Mouse (Mus musculus): ENCODE measurements around the gene Cntrob. TPM values are rescaled to one million over a fixed set of nuclear protein-coding genes. Genes with fewer than 3 reads are reported as not detected.

The Cntrob gene
- polyA plus RNA-seq, 1 experiment from 2014 or later = 37.2 TPM

DNA sequence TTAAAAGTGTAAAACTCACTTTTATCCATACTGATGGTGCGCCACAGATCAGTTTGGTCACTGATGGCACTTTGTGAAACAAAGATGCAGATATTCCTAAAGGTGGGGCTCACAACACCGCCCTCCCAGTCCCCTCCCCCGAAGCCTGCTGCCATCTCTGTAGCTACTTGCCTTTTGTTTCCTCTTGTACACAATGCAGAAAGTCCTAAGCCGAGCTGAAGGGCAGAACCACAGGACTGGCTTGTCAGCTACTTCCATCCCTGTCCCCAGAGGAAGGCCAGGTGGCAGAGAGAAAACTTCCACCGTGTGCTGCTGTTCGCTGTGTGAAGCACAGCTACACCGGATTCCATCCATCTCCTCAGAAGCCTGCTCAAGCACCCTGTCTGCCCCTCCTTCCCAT, 25.3 kb downstream of the Cntrob start:
- Histone ChIP-seq H3K9me3 (no peaks in the 10 kb centered on the region), H3K27ac (no peak overlapping the region), H3K4me3 (replicated peaks) (no peak overlapping the region), H3K4me2 (no peak overlapping the region), H3K9ac (replicated peaks) (0 out of 2 replicates have a peak overlapping the region, but pooled peaks have one; percentile 31), H3K4me1 (replicated peaks) (no peaks in the 10 kb centered on the region), H3K27me3 (no peaks in the 10 kb centered on the region), H3K36me3 (peaks cover 60% of the 10 kb centered on the region)
- no peak for ATAC-seq (ENCODE audit: insufficient number of reproducible peaks, insufficient read depth, low FRiP score, low TSS enrichment, low read depth)
- WGBS = 87% methylated on average over 7 of the region's 7 CpGs

- H3K4me2 ChIP-seq = no peak overlapping the region
- no peaks in the 10 kb centered on the region for H3K9me3 ChIP-seq
- no peak overlapping the region for H3K4me3 ChIP-seq (replicated peaks)
- WGBS = 91% methylated on average over 2 of the region's 2 CpGs
- H3K9ac ChIP-seq (replicated peaks) = no peak overlapping the region
- no peak for ATAC-seq (ENCODE audit: insufficient number of reproducible peaks, insufficient read depth, low FRiP score, low TSS enrichment, low read depth)
- peaks cover 56% of the 10 kb centered on the region for H3K36me3 ChIP-seq
- H3K4me1 ChIP-seq (replicated peaks) = no peaks in the 10 kb centered on the region
- H3K27ac ChIP-seq = no peak overlapping the region
- H3K27me3 ChIP-seq = no peaks in the 10 kb centered on the region
These were observed 25.8 kb downstream of the Cntrob start for GRCm38 (mm10) chr11:69297799-69298198.

- no peak overlapping the region for H3K27ac ChIP-seq
- WGBS = 95% methylated on average over 3 of the region's 3 CpGs
- ATAC-seq (ENCODE audit: insufficient number of reproducible peaks, insufficient read depth, low FRiP score, low TSS enrichment, low read depth) = no peak
- no peak overlapping the region for H3K9ac ChIP-seq (replicated peaks)
- no peaks in the 10 kb centered on the region for H3K27me3 ChIP-seq
- no peak overlapping the region for H3K4me3 ChIP-seq (replicated peaks)
- peaks cover 33% of the 10 kb centered on the region for H3K36me3 ChIP-seq
- H3K4me2 ChIP-seq = no peak overlapping the region
- H3K4me1 ChIP-seq (replicated peaks) = no peaks in the 10 kb centered on the region
- no peaks in the 10 kb centered on the region for H3K9me3 ChIP-seq
These were observed 28.3 kb downstream of the Cntrob start for GRCm38 (mm10) chr11:69295286-69295685.

GRCm38 (mm10) chr11:69291111-69291510, 32.5 kb downstream of the Cntrob start:
- WGBS = 90% methylated on average over 5 of the region's 5 CpGs
- Histone ChIP-seq H3K27ac (no peak overlapping the region), H3K9ac (replicated peaks) (no peak overlapping the region), H3K27me3 (no peaks in the 10 kb centered on the region), H3K4me3 (replicated peaks) (no peak overlapping the region), H3K4me1 (replicated peaks) (no peaks in the 10 kb centered on the region), H3K9me3 (no peaks in the 10 kb centered on the region), H3K36me3 (no peaks in the 10 kb centered on the region), H3K4me2 (no peak overlapping the region)
- no peak for ATAC-seq (ENCODE audit: insufficient number of reproducible peaks, insufficient read depth, low FRiP score, low TSS enrichment, low read depth)

DNA sequence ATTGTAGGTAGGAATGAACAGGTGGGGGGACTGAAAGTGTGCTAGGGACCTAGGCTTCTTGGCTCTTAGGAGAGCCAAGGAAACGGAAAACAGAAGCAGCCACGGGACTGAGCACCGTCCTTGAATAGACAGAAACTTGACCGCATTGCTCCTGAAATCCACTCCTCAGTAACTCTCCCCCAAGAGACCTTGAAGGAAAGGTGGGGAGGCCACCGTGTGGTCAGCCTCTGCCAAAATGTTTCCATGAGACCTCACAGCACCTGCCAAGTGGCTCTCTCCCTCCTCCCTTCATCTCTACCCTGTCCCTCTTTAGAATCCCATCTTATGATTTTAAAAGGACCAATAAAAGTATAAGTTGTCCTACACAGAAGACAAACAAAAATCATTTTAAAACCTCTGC, 46.3 kb downstream of the Cntrob start:
- Histone ChIP-seq H3K4me1 (replicated peaks) (no peaks in the 10 kb centered on the region), H3K4me3 (replicated peaks) (no peak overlapping the region), H3K9me3 (no peaks in the 10 kb centered on the region), H3K27me3 (no peaks in the 10 kb centered on the region), H3K9ac (replicated peaks) (no peak overlapping the region), H3K36me3 (no peaks in the 10 kb centered on the region), H3K4me2 (no peak overlapping the region), H3K27ac (no peak overlapping the region)
- no peak for ATAC-seq (ENCODE audit: insufficient number of reproducible peaks, insufficient read depth, low FRiP score, low TSS enrichment, low read depth)
- WGBS = 71% methylated on average over 5 of the region's 5 CpGs

DNA sequence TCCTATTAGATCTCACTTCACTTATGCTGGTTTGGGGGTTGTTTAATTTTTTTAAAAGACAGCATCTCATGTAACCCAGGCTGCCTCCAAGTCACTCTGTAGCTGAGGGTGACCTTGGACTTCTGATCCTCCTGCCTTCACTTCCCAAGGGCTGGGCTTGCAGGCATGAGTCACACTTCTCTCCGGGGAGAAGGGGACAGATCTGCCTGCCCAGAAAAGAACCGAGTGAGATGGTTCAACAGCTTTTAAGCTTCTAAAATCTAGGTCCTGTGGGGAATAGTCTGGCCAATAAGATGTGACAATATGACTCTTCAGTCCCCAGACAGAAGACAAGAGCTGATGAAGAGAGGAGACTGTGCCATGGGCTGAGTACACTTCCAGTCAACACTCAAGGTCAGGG, 47.5 kb downstream of the Cntrob start:
- H3K27me3 ChIP-seq = no peaks in the 10 kb centered on the region
- no peaks in the 10 kb centered on the region for H3K9me3 ChIP-seq
- H3K4me3 ChIP-seq (replicated peaks) = no peak overlapping the region
- no peak for ATAC-seq (ENCODE audit: insufficient number of reproducible peaks, insufficient read depth, low FRiP score, low TSS enrichment, low read depth)
- WGBS = 70% methylated on average over 2 of the region's 2 CpGs
- no peak overlapping the region for H3K4me2 ChIP-seq
- no peak overlapping the region for H3K9ac ChIP-seq (replicated peaks)
- no peaks in the 10 kb centered on the region for H3K4me1 ChIP-seq (replicated peaks)
- H3K36me3 ChIP-seq = no peaks in the 10 kb centered on the region
- H3K27ac ChIP-seq = no peak overlapping the region

DNA sequence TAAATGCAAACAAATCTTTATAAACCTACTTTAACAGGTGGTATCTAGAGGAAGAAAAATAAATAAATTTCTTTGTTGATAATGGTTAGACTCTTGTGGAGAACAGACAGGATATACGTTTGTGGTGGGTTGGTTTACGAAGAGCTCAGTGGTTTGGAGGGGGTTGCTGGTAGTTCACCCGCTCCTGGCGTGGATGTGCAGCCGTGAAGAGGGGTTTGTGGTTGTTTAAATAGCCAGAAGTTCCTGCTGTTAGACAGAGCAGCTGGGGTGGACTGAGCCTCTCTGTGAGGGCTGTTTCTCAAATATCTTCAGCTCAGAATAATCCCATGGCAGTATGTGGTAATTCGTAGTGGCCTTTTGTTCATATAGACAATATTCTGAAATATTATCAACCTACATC, 47.9 kb downstream of the Cntrob start:
- WGBS = 82% methylated on average over 6 of the region's 6 CpGs

DNA sequence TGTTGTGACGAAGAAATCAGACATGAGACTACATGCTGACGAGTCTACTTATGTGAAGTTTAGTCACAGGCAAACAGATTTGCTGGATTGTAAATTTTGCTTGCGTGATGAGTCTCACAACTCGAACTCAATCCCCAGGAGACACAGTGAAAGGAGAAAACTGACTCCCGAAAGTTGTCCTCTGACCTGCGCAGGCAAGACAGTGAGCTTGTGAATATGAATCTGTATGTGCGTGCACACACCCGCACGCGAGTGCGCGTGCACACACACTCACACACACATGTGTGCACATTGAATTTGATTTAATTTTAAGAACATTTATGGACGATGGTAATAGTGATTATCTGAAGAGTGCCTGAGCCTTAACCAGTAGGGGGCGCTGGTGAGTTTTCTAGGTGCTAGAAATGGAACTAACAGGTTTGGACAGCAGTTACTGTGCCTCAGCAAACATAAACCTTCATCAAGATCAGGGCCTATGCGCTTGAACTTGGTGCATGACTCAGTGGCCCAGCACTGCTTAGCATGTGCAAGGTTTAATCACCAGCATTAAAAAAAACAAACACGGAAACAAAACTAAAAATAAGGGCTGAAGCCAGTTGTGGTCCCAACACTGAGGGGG, 51.3 kb downstream of the Cntrob start:
- no peaks in the 10 kb centered on the region for H3K4me1 ChIP-seq (replicated peaks)
- no peak overlapping the region for H3K27ac ChIP-seq
- H3K9ac ChIP-seq (replicated peaks) = no peak overlapping the region
- H3K36me3 ChIP-seq = no peaks in the 10 kb centered on the region
- WGBS = 39% methylated on average over 16 of the region's 16 CpGs
- H3K9me3 ChIP-seq = no peaks in the 10 kb centered on the region
- H3K4me2 ChIP-seq = no peak overlapping the region
- H3K27me3 ChIP-seq = peaks cover 5% of the 10 kb centered on the region; the same call in 1 of the 2 replicates
- ATAC-seq (ENCODE audit: insufficient number of reproducible peaks, insufficient read depth, low FRiP score, low TSS enrichment, low read depth) = no peak
- no peak overlapping the region for H3K4me3 ChIP-seq (replicated peaks)

More for the DNA sequence above, 47.9 kb downstream of the Cntrob start:
- no peak overlapping the region for H3K27ac ChIP-seq
- no peak overlapping the region for H3K4me3 ChIP-seq (replicated peaks)
- no peak overlapping the region for H3K4me2 ChIP-seq
- H3K27me3 ChIP-seq = no peaks in the 10 kb centered on the region
- ATAC-seq (ENCODE audit: insufficient number of reproducible peaks, insufficient read depth, low FRiP score, low TSS enrichment, low read depth) = no peak
- no peaks in the 10 kb centered on the region for H3K36me3 ChIP-seq
- H3K9ac ChIP-seq (replicated peaks) = no peak overlapping the region
- H3K9me3 ChIP-seq = no peaks in the 10 kb centered on the region
- no peaks in the 10 kb centered on the region for H3K4me1 ChIP-seq (replicated peaks)

DNA sequence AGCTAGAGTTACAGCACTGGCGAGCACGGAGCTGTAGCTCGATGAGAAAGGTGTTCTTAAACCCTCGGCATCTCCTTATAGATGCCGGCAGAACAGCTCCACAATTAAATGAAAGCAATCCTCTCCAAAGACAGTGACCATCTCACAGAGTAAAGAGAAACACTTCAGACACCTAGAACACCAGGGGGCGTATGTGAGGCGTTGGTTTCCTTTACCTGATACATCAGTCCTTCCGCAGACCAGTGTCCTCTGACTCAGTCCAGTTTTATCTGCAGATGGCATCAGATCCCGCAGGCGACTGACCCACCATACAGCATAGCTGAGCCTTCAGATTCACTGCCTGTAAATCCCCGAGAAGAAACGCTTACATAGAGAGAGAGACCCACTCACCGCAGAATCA, 54.0 kb downstream of the Cntrob start:
- no peak overlapping the region for H3K9ac ChIP-seq (replicated peaks)
- H3K36me3 ChIP-seq = no peaks in the 10 kb centered on the region
- H3K27me3 ChIP-seq = peaks cover 14% of the 10 kb centered on the region
- 22% methylated on average over 13 of the region's 13 CpGs for WGBS
- no peak for ATAC-seq (ENCODE audit: insufficient number of reproducible peaks, insufficient read depth, low FRiP score, low TSS enrichment, low read depth)
- no peak overlapping the region for H3K27ac ChIP-seq
- H3K4me1 ChIP-seq (replicated peaks) = no peaks in the 10 kb centered on the region; the same call in 1 of the 2 replicates
- H3K9me3 ChIP-seq = no peaks in the 10 kb centered on the region
- H3K4me3 ChIP-seq (replicated peaks) = no peak overlapping the region
- H3K4me2 ChIP-seq = no peak overlapping the region

GRCm38 (mm10) chr11:69268100-69268499, 55.5 kb downstream of the Cntrob start:
- no peaks in the 10 kb centered on the region for H3K9me3 ChIP-seq
- ATAC-seq (ENCODE audit: insufficient number of reproducible peaks, insufficient read depth, low FRiP score, low TSS enrichment, low read depth) = no peak
- H3K4me1 ChIP-seq (replicated peaks) = no peaks in the 10 kb centered on the region; the same call in 1 of the 2 replicates
- no peak overlapping the region for H3K4me2 ChIP-seq
- H3K36me3 ChIP-seq = no peaks in the 10 kb centered on the region
- H3K9ac ChIP-seq (replicated peaks) = no peak overlapping the region
- 82% methylated on average over 13 of the region's 13 CpGs for WGBS
- no peak overlapping the region for H3K4me3 ChIP-seq (replicated peaks)
- H3K27me3 ChIP-seq = peaks cover 14% of the 10 kb centered on the region
- H3K27ac ChIP-seq = no peak overlapping the region

DNA sequence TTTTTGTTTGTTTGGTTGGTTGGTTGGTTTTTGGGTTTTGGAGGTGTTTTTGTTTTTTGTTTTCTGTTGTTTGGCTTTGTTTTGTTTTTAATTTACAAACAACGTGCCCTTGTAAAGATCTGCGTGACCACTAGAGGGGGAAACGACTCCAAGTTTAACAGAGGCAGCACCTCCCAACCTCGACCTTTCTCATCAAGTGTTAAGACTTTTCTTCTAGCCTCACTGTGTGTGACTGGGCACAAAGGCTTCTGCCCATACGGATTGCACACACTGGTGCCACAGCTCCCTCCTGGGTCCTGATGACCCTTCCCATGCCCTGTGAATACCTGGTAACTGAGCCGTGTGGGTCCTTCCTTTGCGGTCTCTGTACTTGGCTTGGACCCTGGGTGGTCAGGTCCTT, 56.2 kb downstream of the Cntrob start:
- no peak for ATAC-seq (ENCODE audit: insufficient number of reproducible peaks, insufficient read depth, low FRiP score, low TSS enrichment, low read depth)
- Histone ChIP-seq H3K9ac (replicated peaks) (no peak overlapping the region), H3K9me3 (no peaks in the 10 kb centered on the region), H3K27ac (no peak overlapping the region), H3K36me3 (no peaks in the 10 kb centered on the region), H3K27me3 (peaks cover 14% of the 10 kb centered on the region), H3K4me3 (replicated peaks) (no peak overlapping the region), H3K4me1 (replicated peaks) (no peaks in the 10 kb centered on the region; the same call in 1 of the 2 replicates), H3K4me2 (no peak overlapping the region)
- 33% methylated on average over 7 of the region's 7 CpGs for WGBS

DNA sequence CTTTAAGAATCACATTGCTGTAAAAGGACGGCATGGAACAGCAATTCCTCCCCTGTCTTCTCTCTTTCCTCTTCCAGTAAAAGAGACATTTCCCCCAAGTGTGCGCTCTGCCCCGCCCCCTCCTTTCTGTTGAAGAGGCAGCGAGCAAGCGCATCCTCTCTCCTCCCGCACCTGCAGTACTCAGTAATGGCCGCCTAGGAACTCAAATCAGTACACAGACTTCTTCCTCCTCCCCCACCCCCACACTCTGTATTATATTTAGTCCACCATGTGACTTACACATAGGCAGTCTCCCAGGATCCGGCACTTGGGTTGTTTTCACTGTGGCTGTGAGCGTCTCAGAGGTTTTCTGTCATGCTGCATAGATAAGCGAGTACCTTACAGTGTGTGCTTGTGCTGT, 57.3 kb downstream of the Cntrob start:
- 28% methylated on average over 10 of the region's 10 CpGs for WGBS

More for the DNA sequence above, 57.3 kb downstream of the Cntrob start:
- no peak for ATAC-seq (ENCODE audit: insufficient number of reproducible peaks, insufficient read depth, low FRiP score, low TSS enrichment, low read depth)
- Histone ChIP-seq H3K4me2 (0 out of 2 replicates have a peak overlapping the region, but pooled peaks have one; percentile 21), H3K27ac (no peak overlapping the region), H3K9ac (replicated peaks) (no peak overlapping the region), H3K4me3 (replicated peaks) (no peak overlapping the region), H3K4me1 (replicated peaks) (no peaks in the 10 kb centered on the region; the same call in 1 of the 2 replicates), H3K27me3 (peaks cover 14% of the 10 kb centered on the region), H3K9me3 (no peaks in the 10 kb centered on the region), H3K36me3 (no peaks in the 10 kb centered on the region)
